Mouse (Mus musculus): ENCODE measurements around the gene Mvd.

The Mvd gene

GRCm38 (mm10) chr8:122442356-122442755 lies 866 bp downstream of the Mvd start:
- Histone ChIP-seq H3K27me3 (ENCODE audit: control insufficient read depth, insufficient read depth, low read length, poor library complexity, severe bottlenecking) (no peaks in the 10 kb centered on the region), H3K36me3 (ENCODE audit: control insufficient read depth, insufficient read depth, low read length, poor library complexity, severe bottlenecking) (no peaks in the 10 kb centered on the region; the same call in 1 of the 2 replicates)
- DNase-seq (ENCODE audit: low read depth, low spot score): no peak

DNA sequence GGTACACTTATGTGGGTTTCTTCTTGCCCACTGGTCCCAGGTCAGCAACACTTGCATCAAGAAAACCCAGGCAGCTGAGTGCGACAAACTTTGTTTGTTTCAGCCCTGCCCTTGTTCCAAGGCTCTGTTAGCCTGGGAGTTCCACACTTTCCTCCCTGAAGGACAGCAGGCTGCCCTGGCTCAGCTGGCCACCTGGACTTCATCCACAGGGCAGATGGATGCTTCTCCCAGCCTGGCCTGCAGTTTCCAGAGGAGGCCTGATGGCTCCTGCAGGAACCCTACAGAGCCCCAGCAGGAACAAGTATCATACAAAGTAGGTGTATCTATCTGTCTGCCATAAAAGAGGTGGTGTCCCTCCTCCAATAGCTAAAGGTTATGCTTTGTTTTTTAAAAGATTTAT lies 1.9 kb downstream of the Mvd start:
- no peak for DNase-seq (ENCODE audit: low read depth, low spot score)
- Histone ChIP-seq H3K36me3 (ENCODE audit: control insufficient read depth, insufficient read depth, low read length, poor library complexity, severe bottlenecking) (no peaks in the 10 kb centered on the region; the same call in 1 of the 2 replicates), H3K27me3 (ENCODE audit: control insufficient read depth, insufficient read depth, low read length, poor library complexity, severe bottlenecking) (no peaks in the 10 kb centered on the region)

DNA sequence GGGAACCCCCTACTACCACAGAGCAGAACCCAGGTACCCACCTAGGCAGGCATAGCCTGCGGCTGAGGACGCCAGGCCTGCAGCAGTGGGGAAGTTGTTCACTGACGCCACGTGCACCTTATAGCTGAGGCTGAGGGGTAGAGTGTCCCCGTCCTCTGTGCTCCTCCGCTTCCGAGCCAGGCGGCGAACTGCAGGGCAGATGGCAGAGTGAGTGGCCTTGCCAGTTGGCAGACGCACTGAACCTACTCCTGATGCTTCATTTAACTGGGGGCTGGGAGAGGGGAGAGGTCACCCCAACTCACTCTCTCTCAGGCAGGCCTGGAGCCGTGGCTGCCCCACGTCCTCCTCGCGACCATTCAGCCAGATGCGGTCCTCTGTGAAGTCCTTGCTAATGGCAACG lies 3.9 kb downstream of the Mvd start:
- Histone ChIP-seq H3K27me3 (ENCODE audit: control insufficient read depth, insufficient read depth, low read length, poor library complexity, severe bottlenecking) (no peaks in the 10 kb centered on the region), H3K36me3 (ENCODE audit: control insufficient read depth, insufficient read depth, low read length, poor library complexity, severe bottlenecking) (no peaks in the 10 kb centered on the region; the same call in 1 of the 2 replicates)
- no peak for DNase-seq (ENCODE audit: low read depth, low spot score)

GRCm38 (mm10) chr8:122437708-122438331 lies 5.4 kb downstream of the Mvd start:
- Histone ChIP-seq H3K36me3 (ENCODE audit: control insufficient read depth, insufficient read depth, low read length, poor library complexity, severe bottlenecking) (no peaks in the 10 kb centered on the region; the same call in 1 of the 2 replicates), H3K27me3 (ENCODE audit: control insufficient read depth, insufficient read depth, low read length, poor library complexity, severe bottlenecking) (no peaks in the 10 kb centered on the region)
- DNase-seq (ENCODE audit: low read depth, low spot score): no peak

DNA sequence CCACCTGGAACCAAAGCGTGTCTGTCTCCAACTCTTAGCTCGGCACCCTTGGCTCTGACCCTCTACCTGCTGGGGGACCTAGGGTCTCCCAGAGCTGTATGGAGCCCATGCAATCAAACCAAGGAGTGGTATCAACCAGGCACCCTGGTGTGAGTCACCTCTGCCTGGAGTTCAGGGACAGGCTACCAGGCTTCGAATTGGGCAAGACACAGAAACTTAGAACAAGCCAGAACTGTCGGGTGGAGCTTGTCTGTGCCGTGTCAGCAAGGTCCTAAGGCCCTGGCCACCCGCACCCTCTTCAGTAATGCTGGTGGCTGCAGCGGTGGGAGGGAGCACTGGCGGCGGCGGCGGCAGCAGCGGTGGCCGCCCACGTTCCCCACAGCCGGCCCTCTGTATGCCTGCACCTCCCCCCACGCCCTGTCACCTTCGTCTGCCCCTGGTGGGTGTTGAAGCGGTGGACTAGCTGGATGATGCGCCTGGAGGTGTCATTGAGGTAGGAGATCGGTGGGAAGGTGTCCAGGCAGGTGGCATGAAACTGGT lies 6.6 kb downstream of the Mvd start:
- Histone ChIP-seq H3K36me3 (ENCODE audit: control insufficient read depth, insufficient read depth, low read length, poor library complexity, severe bottlenecking) (no peaks in the 10 kb centered on the region; the same call in 1 of the 2 replicates), H3K27me3 (ENCODE audit: control insufficient read depth, insufficient read depth, low read length, poor library complexity, severe bottlenecking) (no peaks in the 10 kb centered on the region)
- no peak for DNase-seq (ENCODE audit: low read depth, low spot score)

- DNase-seq (ENCODE audit: low read depth, low spot score): peak; percentile 28
- Histone ChIP-seq H3K27me3 (ENCODE audit: control insufficient read depth, insufficient read depth, low read length, poor library complexity, severe bottlenecking) (no peaks in the 10 kb centered on the region), H3K36me3 (ENCODE audit: control insufficient read depth, insufficient read depth, low read length, poor library complexity, severe bottlenecking) (no peaks in the 10 kb centered on the region; the same call in 1 of the 2 replicates)
Observed at GRCm38 (mm10) chr8:122436146-122436545, 7.1 kb downstream of the Mvd start.

- Histone ChIP-seq H3K27me3 (ENCODE audit: control insufficient read depth, insufficient read depth, low read length, poor library complexity, severe bottlenecking) (no peaks in the 10 kb centered on the region), H3K36me3 (ENCODE audit: control insufficient read depth, insufficient read depth, low read length, poor library complexity, severe bottlenecking) (no peaks in the 10 kb centered on the region; the same call in 1 of the 2 replicates)
- peak; percentile 55 for DNase-seq (ENCODE audit: low read depth, low spot score)
Observed at GRCm38 (mm10) chr8:122435375-122435774, 7.8 kb downstream of the Mvd start.

GRCm38 (mm10) chr8:122433269-122433905 lies 9.8 kb downstream of the Mvd start:
- no peak for DNase-seq (ENCODE audit: low read depth, low spot score)
- H3K27me3 ChIP-seq (ENCODE audit: control insufficient read depth, insufficient read depth, low read length, poor library complexity, severe bottlenecking): no peaks in the 10 kb centered on the region
- H3K36me3 ChIP-seq (ENCODE audit: control insufficient read depth, insufficient read depth, low read length, poor library complexity, severe bottlenecking): no peaks in the 10 kb centered on the region

GRCm38 (mm10) chr8:122432443-122433268 lies 10.6 kb downstream of the Mvd start, which contains the start of gene Cyba:
Cyba (minus strand) TSS chr8:122432930.
- Histone ChIP-seq H3K27me3 (ENCODE audit: control insufficient read depth, insufficient read depth, low read length, poor library complexity, severe bottlenecking) (no peaks in the 10 kb centered on the region), H3K36me3 (ENCODE audit: control insufficient read depth, insufficient read depth, low read length, poor library complexity, severe bottlenecking) (no peaks in the 10 kb centered on the region)
- DNase-seq (ENCODE audit: low read depth, low spot score): peak; percentile 94

DNA sequence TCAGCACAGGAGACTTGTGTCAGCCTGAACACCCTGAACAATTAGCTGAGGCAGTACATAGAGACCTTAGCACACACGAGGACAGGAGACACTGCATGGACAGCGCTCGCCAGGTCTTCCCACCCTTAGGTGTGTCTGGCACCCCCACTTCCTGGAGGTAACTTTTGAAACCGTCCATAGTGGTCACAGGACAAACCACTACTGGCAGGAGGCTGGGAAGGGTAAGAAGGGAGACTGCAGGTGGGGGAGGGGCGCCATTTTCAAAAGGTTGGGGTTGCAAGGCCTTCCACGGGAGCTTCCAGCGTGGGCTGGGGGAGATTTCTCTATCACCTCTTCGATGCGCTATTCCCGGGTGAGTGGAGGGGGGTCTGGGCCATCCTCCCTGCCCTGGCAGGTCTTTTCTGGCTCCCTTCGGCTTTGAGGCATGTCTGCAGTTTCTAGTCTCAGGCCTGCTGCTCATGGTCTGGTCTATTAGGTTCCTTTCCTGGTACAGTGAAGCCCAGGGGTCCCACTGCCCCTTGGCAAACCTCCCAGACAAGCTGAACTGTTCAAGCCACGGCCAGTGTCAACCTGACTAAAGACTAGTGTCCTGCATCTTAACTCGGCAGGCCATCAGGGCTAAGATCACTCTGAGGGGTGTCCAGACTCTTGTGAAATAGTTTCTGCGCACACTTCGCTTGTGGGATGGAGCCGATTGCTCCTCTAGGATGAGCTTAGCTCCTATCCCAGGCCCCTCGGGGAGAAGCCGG lies 11.4 kb downstream of the Mvd start:
- no peaks in the 10 kb centered on the region for H3K27me3 ChIP-seq (ENCODE audit: control insufficient read depth, insufficient read depth, low read length, poor library complexity, severe bottlenecking)
- H3K36me3 ChIP-seq (ENCODE audit: control insufficient read depth, insufficient read depth, low read length, poor library complexity, severe bottlenecking): no peaks in the 10 kb centered on the region; the same call in 1 of the 2 replicates
- DNase-seq (ENCODE audit: low read depth, low spot score): peak; percentile 51

DNA sequence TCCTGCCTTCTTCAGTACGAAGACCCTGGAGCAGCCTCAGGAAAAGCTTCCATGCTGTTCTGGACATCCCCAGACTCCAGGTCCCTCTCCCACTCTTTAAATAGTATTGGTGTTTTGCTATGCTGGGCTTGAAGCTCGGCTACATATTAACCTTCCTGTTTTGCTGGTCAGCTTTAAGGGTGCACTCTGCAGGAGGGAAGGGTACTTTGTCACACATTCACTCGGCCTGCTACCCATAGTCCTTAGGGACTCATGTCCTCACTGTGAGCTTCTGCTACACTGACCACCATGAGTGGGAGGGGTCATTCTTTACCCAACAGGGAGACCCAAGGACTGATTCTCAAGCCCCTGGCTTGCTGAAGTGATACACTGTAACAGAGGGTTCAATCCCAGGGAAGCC lies 12.6 kb downstream of the Mvd start:
- peak; percentile 29 for DNase-seq (ENCODE audit: low read depth, low spot score)
- H3K36me3 ChIP-seq (ENCODE audit: control insufficient read depth, insufficient read depth, low read length, poor library complexity, severe bottlenecking): peaks cover 3% of the 10 kb centered on the region
- H3K27me3 ChIP-seq (ENCODE audit: control insufficient read depth, insufficient read depth, low read length, poor library complexity, severe bottlenecking): no peaks in the 10 kb centered on the region

- DNase-seq (ENCODE audit: low read depth, low spot score): peak; percentile 91
- Histone ChIP-seq H3K27me3 (ENCODE audit: control insufficient read depth, insufficient read depth, low read length, poor library complexity, severe bottlenecking) (no peaks in the 10 kb centered on the region), H3K36me3 (ENCODE audit: control insufficient read depth, insufficient read depth, low read length, poor library complexity, severe bottlenecking) (peaks cover 8% of the 10 kb centered on the region)
Observed at GRCm38 (mm10) chr8:122430058-122430636, 13.1 kb downstream of the Mvd start.

DNA sequence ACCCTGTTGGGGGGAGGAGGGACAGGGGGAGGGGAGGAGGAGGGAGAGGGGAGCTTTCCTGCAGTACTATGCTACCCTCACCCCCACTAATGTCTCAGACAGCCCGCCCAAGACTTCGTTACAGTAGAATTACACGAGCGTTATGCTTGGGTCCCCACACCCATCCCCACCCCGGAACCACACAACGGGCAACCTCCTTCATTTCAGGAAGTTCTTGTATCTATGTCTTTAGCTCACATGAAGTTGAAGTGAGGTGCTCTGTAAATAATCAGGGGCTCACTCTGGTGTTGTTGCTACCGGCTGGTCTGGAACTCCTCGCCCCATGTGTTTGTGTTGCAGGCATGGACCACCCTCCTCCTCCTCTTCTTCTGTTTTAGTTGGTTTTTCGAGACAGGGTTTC lies 15.1 kb downstream of the Mvd start:
- Histone ChIP-seq H3K36me3 (ENCODE audit: control insufficient read depth, insufficient read depth, low read length, poor library complexity, severe bottlenecking) (peaks cover 17% of the 10 kb centered on the region), H3K27me3 (ENCODE audit: control insufficient read depth, insufficient read depth, low read length, poor library complexity, severe bottlenecking) (no peaks in the 10 kb centered on the region)
- peak; percentile 77 for DNase-seq (ENCODE audit: low read depth, low spot score)

- Histone ChIP-seq H3K27me3 (ENCODE audit: control insufficient read depth, insufficient read depth, low read length, poor library complexity, severe bottlenecking) (no peaks in the 10 kb centered on the region), H3K36me3 (ENCODE audit: control insufficient read depth, insufficient read depth, low read length, poor library complexity, severe bottlenecking) (peaks cover 19% of the 10 kb centered on the region)
- DNase-seq (ENCODE audit: low read depth, low spot score): no peak
Observed at GRCm38 (mm10) chr8:122427607-122428006, 15.6 kb downstream of the Mvd start.
